Mouse (Mus musculus) C2C12 (cell line): ENCODE results near the gene Kif26b. TPM values are rescaled to one million over a fixed set of nuclear protein-coding genes. Genes with fewer than 3 reads are reported as not detected.

Experiments
- H3K27me3 ChIP-seq: one replicate; pipeline ENCODE4 v1.6.1; 2011; ENCODE audit not compliant: control insufficient read depth, insufficient read depth, insufficient read length
- H3K36me3 ChIP-seq: one replicate; pipeline ENCODE4 v1.6.1; 2011; ENCODE audit not compliant: control insufficient read depth, insufficient read depth
- H3K4me3 ChIP-seq: one replicate; pipeline ENCODE4 v1.5.1; 2011; ENCODE audit warnings: mild to moderate bottlenecking, control low read depth; ENCODE audit not compliant: poor library complexity, insufficient read depth, severe bottlenecking
- H3K79me2 ChIP-seq: one replicate; pipeline ENCODE4 v1.6.1; 2011; ENCODE audit not compliant: control insufficient read depth, insufficient read depth
- H3K79me3 ChIP-seq: one replicate; pipeline ENCODE4 v1.6.1; 2011; ENCODE audit warnings: low read depth, control low read depth
- H3ac ChIP-seq: one replicate; pipeline ENCODE3; 2011; ENCODE audit warnings: low read depth; ENCODE audit not compliant: control insufficient read depth, insufficient read length
- CEBPB ChIP-seq: IDR thresholded peaks from one replicate; pipeline ENCODE4 v1.6.1; 2011; ENCODE audit warnings: low read depth, mild to moderate bottlenecking, control low read depth, moderate library complexity
- CTCF ChIP-seq: IDR thresholded peaks from one replicate; pipeline ENCODE4 v1.5.1; 2011; ENCODE audit not compliant: control insufficient read depth, insufficient read depth, insufficient read length
- FOSL1 ChIP-seq: IDR thresholded peaks from one replicate; pipeline ENCODE4 v1.8.0; 2011; ENCODE audit warnings: mild to moderate bottlenecking, low read length; ENCODE audit not compliant: poor library complexity, insufficient read depth, severe bottlenecking
- MAX ChIP-seq: IDR thresholded peaks from one replicate; pipeline ENCODE4 v1.6.1; 2011; ENCODE audit warnings: mild to moderate bottlenecking, control low read depth
- MYOD1 ChIP-seq: IDR thresholded peaks from one replicate; pipeline ENCODE4 v1.6.1; 2011; ENCODE audit warnings: low read depth; ENCODE audit not compliant: control insufficient read depth, insufficient read length
- MYOG ChIP-seq: IDR thresholded peaks from one replicate; pipeline ENCODE4 v1.6.1; 2011; ENCODE audit not compliant: control insufficient read depth, insufficient read length; ENCODE audit errors: extremely low read depth
- USF1 ChIP-seq: IDR thresholded peaks from one replicate; pipeline ENCODE4 v1.6.1; 2011; ENCODE audit warnings: low read depth, mild to moderate bottlenecking, control low read depth, moderate library complexity
- polyA plus RNA-seq: library from polyadenylated mRNA; unstranded; fragments of >200 nt; fragmentation: generic; extraction: Trizol; gene quantifications from one replicate; pipeline ENCODE4 v1.2.1, GENCODE M21; 2012; ENCODE audit warnings: missing spikeins

Kif26b gene
- polyA plus RNA-seq, 1 experiment: 1.8 TPM

DNA sequence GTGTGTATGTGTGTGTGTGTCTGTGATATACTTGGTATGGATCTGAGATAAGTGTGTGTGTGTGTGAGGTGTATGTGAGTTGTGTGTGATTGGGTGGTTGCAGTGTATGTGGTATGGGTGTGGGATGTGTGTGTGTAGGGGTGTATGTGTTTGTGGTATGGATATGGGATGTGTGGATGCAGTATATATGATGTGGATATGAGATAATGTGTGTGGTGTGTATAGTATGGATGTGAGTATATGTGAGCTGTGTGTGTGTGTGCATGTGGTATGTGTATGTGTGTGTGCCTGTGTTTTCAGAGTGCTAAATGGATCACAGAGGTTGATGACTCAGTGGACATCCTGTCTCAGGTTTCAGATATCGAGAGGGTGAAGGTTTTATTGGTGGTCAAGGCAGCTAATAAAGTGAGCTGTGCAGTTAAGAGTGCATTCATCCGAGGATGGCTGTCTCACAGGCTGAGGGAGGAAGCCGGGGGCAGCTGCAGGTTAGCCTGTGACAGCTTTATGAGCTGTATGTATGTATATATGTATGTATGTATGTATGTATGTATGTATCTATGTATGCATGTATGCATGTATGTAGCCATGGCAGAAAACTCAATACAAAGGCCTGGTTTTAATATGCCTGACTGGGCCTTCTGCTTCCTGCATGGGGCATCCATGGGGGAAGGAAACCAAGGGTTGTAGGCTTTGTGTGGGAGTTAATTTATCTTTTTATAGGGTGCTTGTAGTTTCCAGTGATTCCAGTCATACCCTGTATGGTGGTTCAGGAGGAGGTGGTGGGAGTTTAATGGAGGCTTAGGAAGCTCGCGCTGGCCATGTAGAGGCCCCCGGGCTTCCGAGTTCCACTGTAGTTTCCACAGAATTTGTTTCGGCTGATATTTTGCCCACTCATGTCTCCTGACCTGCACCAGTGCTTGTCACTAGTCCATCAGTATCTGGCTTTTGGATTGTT is 14.3 kb downstream of the Kif26b start:
- no peaks in the 10 kb centered on the region for H3K36me3 ChIP-seq
- no peaks in the 10 kb centered on the region for H3K27me3 ChIP-seq
- no peaks in the 10 kb centered on the region for H3K79me3 ChIP-seq
- H3K4me3 ChIP-seq: no peak overlapping the region
- H3ac ChIP-seq: no peak overlapping the region
- H3K79me2 ChIP-seq: no peaks in the 10 kb centered on the region
- TF ChIP-seq CEBPB (no peak), MYOD1 (no peak), CTCF (no peak), FOSL1 (no peak), MAX (no peak), USF1 (no peak), MYOG (no peak)

GRCm38 (mm10) chr1:178544585-178544984 is 15.7 kb downstream of the Kif26b start:
- Histone ChIP-seq H3K4me3 (no peak overlapping the region), H3K79me2 (no peaks in the 10 kb centered on the region), H3K36me3 (no peaks in the 10 kb centered on the region), H3ac (no peak overlapping the region), H3K27me3 (no peaks in the 10 kb centered on the region), H3K79me3 (no peaks in the 10 kb centered on the region)
- TF ChIP-seq MYOD1 (no peak), CEBPB (no peak), MAX (no peak), USF1 (no peak), MYOG (no peak), CTCF (no peak), FOSL1 (no peak)

DNA sequence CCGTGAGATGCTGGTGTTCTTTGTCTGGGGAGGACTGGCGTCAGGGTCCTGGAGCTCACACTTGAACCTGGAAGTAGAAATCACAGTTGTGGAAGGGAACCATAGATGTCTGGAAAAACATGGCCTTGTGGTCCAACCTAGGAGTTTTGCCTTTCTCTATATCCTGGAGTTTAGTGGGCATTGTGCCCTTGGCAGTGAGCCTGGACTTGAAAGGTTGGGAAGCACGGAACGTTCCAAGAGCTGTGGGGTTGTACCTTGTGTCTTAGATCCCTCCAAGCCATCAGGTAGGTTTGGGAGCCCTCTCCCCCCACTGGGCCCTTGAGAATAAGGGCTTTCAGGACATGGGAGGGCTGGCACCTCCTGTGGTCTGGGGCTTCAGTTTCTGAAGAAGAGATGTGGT is 20.7 kb downstream of the Kif26b start:
- H3K4me3 ChIP-seq: no peak overlapping the region
- TF ChIP-seq CTCF: no peak
- TF ChIP-seq USF1: no peak
- no peak for TF ChIP-seq MYOG
- TF ChIP-seq CEBPB: no peak
- no peak for TF ChIP-seq FOSL1
- TF ChIP-seq MAX: no peak
- no peak overlapping the region for H3ac ChIP-seq
- H3K79me2 ChIP-seq: no peaks in the 10 kb centered on the region
- no peaks in the 10 kb centered on the region for H3K27me3 ChIP-seq
- H3K79me3 ChIP-seq: no peaks in the 10 kb centered on the region
- H3K36me3 ChIP-seq: no peaks in the 10 kb centered on the region

GRCm38 (mm10) chr1:178550477-178551047 is 21.6 kb downstream of the Kif26b start:
- no peak overlapping the region for H3K4me3 ChIP-seq
- H3K79me3 ChIP-seq: no peaks in the 10 kb centered on the region
- no peaks in the 10 kb centered on the region for H3K36me3 ChIP-seq
- no peaks in the 10 kb centered on the region for H3K79me2 ChIP-seq
- TF ChIP-seq MAX (no peak), MYOG (no peak), MYOD1 (no peak), CEBPB (no peak), USF1 (no peak), CTCF (no peak), FOSL1 (no peak)
- no peaks in the 10 kb centered on the region for H3K27me3 ChIP-seq
- H3ac ChIP-seq: no peak overlapping the region

GRCm38 (mm10) chr1:178552278-178552897 is 23.5 kb downstream of the Kif26b start:
- H3K4me3 ChIP-seq: no peak overlapping the region
- TF ChIP-seq MYOG (no peak), FOSL1 (no peak), USF1 (no peak), MAX (no peak), MYOD1 (no peak), CEBPB (no peak), CTCF (no peak)
- H3K79me3 ChIP-seq: no peaks in the 10 kb centered on the region
- H3K79me2 ChIP-seq: no peaks in the 10 kb centered on the region
- no peaks in the 10 kb centered on the region for H3K36me3 ChIP-seq
- H3K27me3 ChIP-seq: no peaks in the 10 kb centered on the region
- H3ac ChIP-seq: no peak overlapping the region
